Mouse (Mus musculus) lung, adult 18-20 months (tissue): ENCODE results near the gene Zdhhc19.

Experiments
- DNase-seq, 2 experiments: peaks; one replicate each; pipeline ENCODE4 v3.0.0; 2022; ENCODE audit warnings: mixed read lengths in 2 of 2

Gene Zdhhc19

GRCm38 (mm10) chr16:32610460-32611255 is 114.6 kb downstream of the Zdhhc19 start:
- DNase-seq, result no peak
